Mouse (Mus musculus) ES-Bruce4 (cell line): ENCODE results near the gene Smap2.

Source experiments
- CTCF ChIP-seq: IDR thresholded peaks from one replicate; pipeline ENCODE4 v1.8.1; 2011; ENCODE audit warnings: low read depth, low read length
- EP300 ChIP-seq: IDR thresholded peaks from 2 replicates; pipeline ENCODE4 v1.6.1; 2011; ENCODE audit warnings: low read depth, low read length; ENCODE audit not compliant: insufficient read depth
- POLR2A ChIP-seq: IDR thresholded peaks from one replicate; pipeline ENCODE4 v1.8.1; 2011; ENCODE audit warnings: low read length; ENCODE audit not compliant: insufficient read depth

DNA sequence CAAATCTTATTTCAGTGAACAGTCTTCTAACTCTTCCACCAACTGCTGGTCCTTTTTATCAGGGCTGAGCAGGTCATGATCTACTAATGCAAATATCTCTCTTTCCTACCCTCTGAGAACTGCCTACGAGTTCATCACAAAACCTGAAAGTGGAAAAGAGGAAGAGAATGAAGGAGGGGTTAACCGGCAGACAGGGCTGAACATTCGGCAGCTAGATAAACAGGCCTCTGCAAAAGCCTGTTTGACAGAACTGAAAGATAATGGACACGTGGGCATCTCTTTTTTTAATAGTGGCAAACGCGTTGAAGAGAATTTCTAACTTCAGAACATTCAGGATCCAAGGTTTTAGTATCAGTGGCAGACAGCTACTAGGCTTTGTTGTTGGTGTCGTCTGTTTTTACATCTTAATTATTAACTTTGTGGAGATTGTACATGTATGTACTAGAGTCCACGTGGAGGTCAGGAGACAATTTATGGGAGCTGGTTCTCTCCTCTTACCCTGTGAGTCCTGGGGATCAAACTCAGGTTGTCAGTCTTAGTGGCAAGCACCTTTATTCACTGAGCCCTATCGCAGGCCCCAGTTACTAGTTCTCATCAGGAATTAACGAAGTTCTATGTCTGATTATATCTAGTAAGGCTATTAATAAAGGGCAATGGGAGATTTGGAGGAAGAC is 2.3 kb downstream of the Smap2 start:
- TF ChIP-seq POLR2A (no peak), CTCF (no peak), EP300 (no peak)
